Mouse (Mus musculus) embryonic facial prominence, embryonic 10.5 days (tissue): ENCODE results near the gene Arpp21. TPM values are rescaled to one million over a fixed set of nuclear protein-coding genes. Genes with fewer than 3 reads are reported as not detected.

Experiments
- DNase-seq: peaks from one replicate; pipeline ENCODE4 v3.0.0-alpha.2; 2017; ENCODE audit warnings: low spot score
- H3K27ac ChIP-seq: fragments of 300-500 bp; sonication (generic); replicated peaks from 2 replicates; pipeline ENCODE4 v1.5.1; 2016; ENCODE audit warnings: mild to moderate bottlenecking
- H3K27me3 ChIP-seq: fragments of 300-500 bp; sonication (generic); replicated peaks from 2 replicates; pipeline ENCODE4 v1.6.1; 2016; ENCODE audit warnings: low read depth, mild to moderate bottlenecking; ENCODE audit not compliant: poor library complexity, severe bottlenecking
- H3K36me3 ChIP-seq: fragments of 300-500 bp; sonication (generic); replicated peaks from 2 replicates; pipeline ENCODE4 v1.6.1; 2016; ENCODE audit warnings: mild to moderate bottlenecking, moderate library complexity
- H3K4me1 ChIP-seq: fragments of 300-500 bp; sonication (generic); 2 replicates; pipeline ENCODE4 v1.6.1; 2016
- H3K4me3 ChIP-seq: fragments of 300-500 bp; sonication (generic); 2 replicates; pipeline ENCODE4 v1.5.1; 2016; ENCODE audit warnings: mild to moderate bottlenecking, moderate library complexity
- H3K9me3 ChIP-seq: fragments of 300-500 bp; sonication (generic); 2 replicates; pipeline ENCODE4 v1.6.1; 2016; ENCODE audit warnings: mild to moderate bottlenecking
- WGBS: fragments of 180-500 bp; shearing (Covaris S2); methylation state at CpG from one replicate; pipeline ENCODE4 v1.1.7; 2016; 5-methylcytosine and 5-hydroxymethylcytosine counted together
- polyA plus RNA-seq: library from polyadenylated mRNA; unstranded; fragments of >200 nt; fragmentation: Nextera tagmentation; extraction: Ambion mirVana; gene quantifications from 2 replicates; pipeline ENCODE4 v1.2.1, GENCODE M21; 2016

The Arpp21 gene
- polyA plus RNA-seq, 1 experiment from 2014 or later, result 1.8 TPM

- Histone ChIP-seq H3K4me1 (no peaks in the 10 kb centered on the region), H3K36me3 (no peaks in the 10 kb centered on the region), H3K27ac (no peak overlapping the region), H3K4me3 (no peak overlapping the region), H3K27me3 (no peaks in the 10 kb centered on the region), H3K9me3 (no peaks in the 10 kb centered on the region)
- 76% methylated on average over 2 of the region's 2 CpGs for WGBS
- no peak for DNase-seq
Observed at GRCm38 (mm10) chr9:112247183-112247582, 11.4 kb upstream of the Arpp21 start.

- Histone ChIP-seq H3K27ac (no peak overlapping the region), H3K4me1 (peaks cover 19% of the 10 kb centered on the region), H3K9me3 (no peaks in the 10 kb centered on the region), H3K27me3 (peaks cover 58% of the 10 kb centered on the region), H3K4me3 (no peak overlapping the region), H3K36me3 (no peaks in the 10 kb centered on the region)
- no peak for DNase-seq
- 80% methylated on average over 9 of the region's 9 CpGs for WGBS
Observed at GRCm38 (mm10) chr9:112238168-112238567, 2.4 kb upstream of the Arpp21 start.

- Histone ChIP-seq H3K27ac (no peak overlapping the region), H3K27me3 (peaks cover 74% of the 10 kb centered on the region), H3K4me1 (peaks cover 19% of the 10 kb centered on the region), H3K9me3 (no peaks in the 10 kb centered on the region), H3K4me3 (no peak overlapping the region), H3K36me3 (no peaks in the 10 kb centered on the region)
- WGBS, result 84% methylated on average over 8 of the region's 8 CpGs
- no peak for DNase-seq
Observed at GRCm38 (mm10) chr9:112236551-112236950, 813 bp upstream of the Arpp21 start.

- no peaks in the 10 kb centered on the region for H3K9me3 ChIP-seq
- H3K36me3 ChIP-seq, result no peaks in the 10 kb centered on the region
- peak; percentile 57 for DNase-seq
- peak overlapping the region; percentile 66 for H3K27ac ChIP-seq
- WGBS, result under 1% methylated on average over 44 of the region's 44 CpGs
- H3K4me1 ChIP-seq, result peaks cover 19% of the 10 kb centered on the region
- peaks cover 82% of the 10 kb centered on the region for H3K27me3 ChIP-seq
- peak overlapping the region; percentile 63 for H3K4me3 ChIP-seq
Observed at GRCm38 (mm10) chr9:112235041-112235695, 570 bp downstream of the Arpp21 start.

- Histone ChIP-seq H3K4me1 (peaks cover 19% of the 10 kb centered on the region), H3K27ac (peak overlapping the region; percentile 66), H3K36me3 (no peaks in the 10 kb centered on the region), H3K9me3 (no peaks in the 10 kb centered on the region), H3K4me3 (peak overlapping the region; percentile 63), H3K27me3 (peaks cover 82% of the 10 kb centered on the region)
- DNase-seq, result peak; percentile 54
- under 1% methylated on average over 24 of the region's 24 CpGs for WGBS
Observed at GRCm38 (mm10) chr9:112234505-112235024, 1.2 kb downstream of the Arpp21 start.

- peaks cover 19% of the 10 kb centered on the region for H3K4me1 ChIP-seq
- no peaks in the 10 kb centered on the region for H3K36me3 ChIP-seq
- H3K27me3 ChIP-seq, result peaks cover 82% of the 10 kb centered on the region
- WGBS, result 17% methylated on average over 12 of the region's 12 CpGs
- no peak overlapping the region for H3K27ac ChIP-seq
- no peaks in the 10 kb centered on the region for H3K9me3 ChIP-seq
- peak overlapping the region; percentile 63 for H3K4me3 ChIP-seq
- DNase-seq, result no peak
Observed at GRCm38 (mm10) chr9:112233822-112234504, 1.8 kb downstream of the Arpp21 start.

- peaks cover 19% of the 10 kb centered on the region for H3K4me1 ChIP-seq
Observed at GRCm38 (mm10) chr9:112233378-112233777, 2.4 kb downstream of the Arpp21 start.

GRCm38 (mm10) chr9:112231935-112232575, 3.7 kb downstream of the Arpp21 start:
- Histone ChIP-seq H3K4me1 (peaks cover 19% of the 10 kb centered on the region), H3K27ac (no peak overlapping the region), H3K9me3 (no peaks in the 10 kb centered on the region), H3K36me3 (no peaks in the 10 kb centered on the region), H3K27me3 (peaks cover 64% of the 10 kb centered on the region), H3K4me3 (no peak overlapping the region)
- WGBS, result 59% methylated on average over 8 of the region's 8 CpGs
- DNase-seq, result no peak

More at GRCm38 (mm10) chr9:112233378-112233777, 2.4 kb downstream of the Arpp21 start:
- H3K27me3 ChIP-seq, result peaks cover 77% of the 10 kb centered on the region
- WGBS, result 65% methylated on average over 6 of the region's 6 CpGs
- DNase-seq, result no peak
- H3K9me3 ChIP-seq, result no peaks in the 10 kb centered on the region
- H3K36me3 ChIP-seq, result no peaks in the 10 kb centered on the region
- no peak overlapping the region for H3K27ac ChIP-seq
- H3K4me3 ChIP-seq, result no peak overlapping the region

GRCm38 (mm10) chr9:112231383-112231782, 4.4 kb downstream of the Arpp21 start:
- H3K4me1 ChIP-seq, result peaks cover 19% of the 10 kb centered on the region
- peaks cover 57% of the 10 kb centered on the region for H3K27me3 ChIP-seq
- no peak for DNase-seq
- no peaks in the 10 kb centered on the region for H3K36me3 ChIP-seq
- 82% methylated on average over 5 of the region's 5 CpGs for WGBS
- H3K9me3 ChIP-seq, result no peaks in the 10 kb centered on the region
- H3K4me3 ChIP-seq, result no peak overlapping the region
- no peak overlapping the region for H3K27ac ChIP-seq

GRCm38 (mm10) chr9:112230716-112231361, 4.9 kb downstream of the Arpp21 start:
- Histone ChIP-seq H3K27ac (no peak overlapping the region), H3K36me3 (no peaks in the 10 kb centered on the region), H3K4me1 (peaks cover 19% of the 10 kb centered on the region), H3K9me3 (no peaks in the 10 kb centered on the region), H3K4me3 (no peak overlapping the region), H3K27me3 (peaks cover 51% of the 10 kb centered on the region)
- DNase-seq, result no peak
- 88% methylated on average over 4 of the region's 4 CpGs for WGBS

GRCm38 (mm10) chr9:112228470-112228869, 7.3 kb downstream of the Arpp21 start:
- H3K27ac ChIP-seq, result no peak overlapping the region
- no peaks in the 10 kb centered on the region for H3K4me1 ChIP-seq
- peaks cover 28% of the 10 kb centered on the region for H3K27me3 ChIP-seq
- no peaks in the 10 kb centered on the region for H3K36me3 ChIP-seq
- 86% methylated on average over 3 of the region's 3 CpGs for WGBS
- no peak overlapping the region for H3K4me3 ChIP-seq
- no peaks in the 10 kb centered on the region for H3K9me3 ChIP-seq
- no peak for DNase-seq

GRCm38 (mm10) chr9:112227174-112227573, 8.6 kb downstream of the Arpp21 start:
- Histone ChIP-seq H3K27me3 (peaks cover 15% of the 10 kb centered on the region), H3K4me1 (no peaks in the 10 kb centered on the region), H3K9me3 (no peaks in the 10 kb centered on the region), H3K4me3 (no peak overlapping the region), H3K27ac (no peak overlapping the region), H3K36me3 (no peaks in the 10 kb centered on the region)
- DNase-seq, result no peak
- 87% methylated on average over 13 of the region's 13 CpGs for WGBS
